19 mouse cellular contexts compared by ENCODE assay signal in the genomic region with DNA sequence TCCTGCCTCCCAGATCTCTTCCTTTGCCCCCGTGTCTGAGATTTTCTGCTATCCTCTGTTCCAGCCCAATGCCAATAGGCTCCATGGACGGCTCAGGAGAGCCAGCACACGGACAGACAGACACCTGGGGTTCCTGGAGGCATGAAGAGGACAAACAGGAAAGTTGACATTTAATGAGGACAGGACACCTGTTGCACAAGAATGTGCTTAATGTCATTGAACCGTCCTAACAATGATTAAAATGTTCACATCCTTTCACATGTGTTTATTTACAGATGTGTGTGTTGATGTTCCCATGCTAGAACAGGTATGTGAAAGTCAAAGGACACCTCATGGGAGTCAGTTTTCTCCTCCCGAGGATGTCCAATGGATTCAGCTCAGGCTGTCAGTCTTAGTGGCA. TPM values are rescaled to one million over a fixed set of nuclear protein-coding genes. Genes with fewer than 3 reads are reported as not detected.
DNase-seq lines count a peak whose midpoint lies in the region; TF ChIP-seq lines count a peak whose summit lies in the region.
"Had no signal": no experiment of that assay in that cellular context is flagged by ENCODE, and none has a peak within 500 bp of the region (broad histone marks: within the 10 kb centered on the region; RNA-seq: fewer than 3 reads in every experiment).

No protein-coding gene starts in this region.

- no peaks in the 10 kb centered on the region for H3K79me2 ChIP-seq in liver, adult 2 months (ENCODE audit: control insufficient read depth, insufficient read depth, low read length)

- no peak overlapping the region for H3K4me3 ChIP-seq in liver, adult 2 months (ENCODE audit: insufficient read depth, low read depth, low read length)
- H3K4me3 ChIP-seq in E14TG2a.4 (replicated peaks; ENCODE audit: low read length) = peak overlapping the region; percentile 48
- H3K4me3 ChIP-seq: embryonic facial prominence, embryonic 13.5 days; erythroblast, embryonic 14.5 days; forebrain, embryonic 13.5 days; heart, adult 2 months; hindbrain, embryonic 12.5 days; hindbrain, embryonic 15.5 days had no signal

- H3K9ac ChIP-seq in liver, adult 2 months (ENCODE audit: low read depth, low read length) = no peak overlapping the region
- H3K9ac ChIP-seq: forebrain, embryonic 13.5 days; hindbrain, embryonic 12.5 days; hindbrain, embryonic 15.5 days had no signal

- no peak for TF ChIP-seq CTCF in liver, adult 2 months (IDR thresholded peaks at IDR 0.05; ENCODE audit: low read depth, low read length)
- no peak for TF ChIP-seq CTCF in E14TG2a.4 (conservative IDR thresholded peaks at IDR 0.05; ENCODE audit: low read length)

- no peaks in the 10 kb centered on the region for H3K36me3 ChIP-seq in liver, adult 2 months (ENCODE audit: control insufficient read depth, insufficient read depth, low read length)
- H3K36me3 ChIP-seq in E14TG2a.4 (ENCODE audit: insufficient read depth, low read length) = no peaks in the 10 kb centered on the region
- H3K36me3 ChIP-seq: embryonic facial prominence, embryonic 13.5 days; hindbrain, embryonic 12.5 days; hindbrain, embryonic 15.5 days had no signal

- no peaks in the 10 kb centered on the region for H3K27me3 ChIP-seq in liver, adult 2 months (ENCODE audit: control insufficient read depth, insufficient read depth, low read length)
- H3K27me3 ChIP-seq in E14TG2a.4 (ENCODE audit: insufficient read depth, low read length) = no peaks in the 10 kb centered on the region
- H3K27me3 ChIP-seq: embryonic facial prominence, embryonic 13.5 days; forebrain, embryonic 13.5 days; hindbrain, embryonic 12.5 days; hindbrain, embryonic 15.5 days had no signal

- H3K27ac ChIP-seq in liver, adult 2 months (replicated peaks; ENCODE audit: insufficient read depth, low read depth, low read length) = peak overlapping the region; percentile 72
- H3K27ac ChIP-seq: embryonic facial prominence, embryonic 13.5 days; forebrain, embryonic 13.5 days; heart, adult 2 months; hindbrain, embryonic 12.5 days; hindbrain, embryonic 15.5 days had no signal

- H3K9me3 ChIP-seq in E14TG2a.4 (ENCODE audit: low read length) = no peaks in the 10 kb centered on the region
- H3K9me3 ChIP-seq: embryonic facial prominence, embryonic 13.5 days; forebrain, embryonic 13.5 days; hindbrain, embryonic 12.5 days; hindbrain, embryonic 15.5 days had no signal

- 30% methylated on average over 5 of the region's 5 CpGs for WGBS in liver, adult 2 months

- H3K4me1 ChIP-seq in liver, adult 2 months (ENCODE audit: control insufficient read depth, insufficient read depth, low read length) = peaks cover 15% of the 10 kb centered on the region
- H3K4me1 ChIP-seq in E14TG2a.4 (replicated peaks; ENCODE audit: low read depth, low read length) = peaks cover 72% of the 10 kb centered on the region

- DNase-seq in liver, adult 2 months (ENCODE audit: extremely low read depth, low read depth, low spot score) = peak; percentile 87
- DNase-seq in liver (no peak), ES-CJ7 (ENCODE audit: low read depth, low spot score) (peak; percentile 4)
- DNase-seq in cerebellum, adult 18-20 months = no peak
- DNase-seq in cerebellum, postnatal 4 days (ENCODE audit: low spot score in 2 of 2) = no peak
- DNase-seq: adrenal gland, adult 8-10 months; adrenal gland, postnatal 25 days; cerebellum, adult 11-12 months; cerebellum, adult 9-10 months; cerebellum, postnatal 14 days; gastrocnemius, postnatal 10 days; gastrocnemius, postnatal 36 days had no signal

- no peak for TF ChIP-seq POLR2A in liver, adult 2 months (IDR thresholded peaks at IDR 0.05; ENCODE audit: extremely low read depth, insufficient read depth, low read length)

RNA-seq across cellular contexts. Expression of a gene that starts 19.6 kb away (rescaled TPM):
- total RNA-seq in liver, adult 2 months (2014; rRNA removed) = 13.1 and 15.6 TPM in 2 replicates
- polyA plus RNA-seq in liver, adult 2 months (2012; rRNA removed) = 12.0 and 12.6 TPM in 2 replicates

RNA-seq across cellular contexts. Expression of a gene that starts 43.1 kb away (rescaled TPM):
- 20.7 and 27.3 TPM in 2 replicates for total RNA-seq in liver, adult 2 months (2014; rRNA removed)
- 44.6 and 58.6 TPM in 2 replicates for polyA plus RNA-seq in liver, adult 2 months (2012; rRNA removed)

RNA-seq across cellular contexts. Expression of a gene that starts 44.6 kb away (rescaled TPM):
- total RNA-seq in liver, adult 2 months (2014; rRNA removed) = 5.3 and 8.0 TPM in 2 replicates
- 31.0 and 32.6 TPM in 2 replicates for polyA plus RNA-seq in liver, adult 2 months (2012; rRNA removed)

RNA-seq across cellular contexts. Expression of a gene that starts 58.2 kb away (rescaled TPM):
- total RNA-seq in liver, adult 2 months (2014; rRNA removed) = 0.18 and 0.47 TPM in 2 replicates
- 0.71 and 1.3 TPM in 2 replicates for polyA plus RNA-seq in liver, adult 2 months (2012; rRNA removed)

Comparison
In these comparisons a context has a peak if more than half of its experiments do, and no peak if none do; other contexts are left out.
1. DNase-seq: peak in liver, adult 2 months (single experiment) and ES-CJ7 (single experiment); none in liver (single experiment), cerebellum, adult 18-20 months (0 of 2) and cerebellum, postnatal 4 days (0 of 2).